Mouse (Mus musculus) spleen, adult 2 months (tissue): Measurements from ENCODE around the gene Gls2. TPM values are rescaled to one million over a fixed set of nuclear protein-coding genes. Genes with fewer than 3 reads are reported as not detected.

Experiments
- DNase-seq, 2 experiments: peaks; one replicate each; pipeline versions ENCODE4 v3.0.0 to v3.0.0-alpha.2; 2012 to 2021; ENCODE audit warnings: low spot score in 2 of 2, low read depth in 1 of 2
- H3K27ac ChIP-seq: fragments of 200-500 bp; 2 replicates; pipeline ENCODE4 v1.5.1; 2012; ENCODE audit warnings: low read length, inconsistent platforms; ENCODE audit not compliant: insufficient read depth
- H3K27me3 ChIP-seq: fragments of 200-500 bp; 2 replicates; pipeline ENCODE4 v1.6.1; 2012; ENCODE audit warnings: mild to moderate bottlenecking, moderate library complexity, low read length, inconsistent platforms; ENCODE audit not compliant: control insufficient read depth, insufficient read depth
- H3K36me3 ChIP-seq: fragments of 200-500 bp; 2 replicates; pipeline ENCODE4 v1.6.1; 2012; ENCODE audit warnings: mild to moderate bottlenecking, low read length, inconsistent platforms; ENCODE audit not compliant: control insufficient read depth, insufficient read depth
- H3K4me1 ChIP-seq: fragments of 200-500 bp; 2 replicates; pipeline ENCODE4 v1.6.1; 2011; ENCODE audit warnings: inconsistent platforms; ENCODE audit not compliant: control insufficient read depth, insufficient read depth, insufficient read length
- H3K4me3 ChIP-seq: fragments of 200-500 bp; 2 replicates; pipeline ENCODE4 v1.5.1; 2011; ENCODE audit warnings: mild to moderate bottlenecking, inconsistent platforms; ENCODE audit not compliant: insufficient read depth, insufficient read length; ENCODE audit errors: extremely low read depth
- CTCF ChIP-seq: fragments of 200-500 bp; IDR thresholded peaks from 2 replicates; pipeline ENCODE4 v1.5.1; 2011; ENCODE audit warnings: mild to moderate bottlenecking, inconsistent platforms; ENCODE audit not compliant: insufficient read depth, insufficient read length, insufficient replicate concordance; ENCODE audit errors: extremely low read depth
- POLR2A ChIP-seq: fragments of 200-500 bp; IDR thresholded peaks from 2 replicates; pipeline ENCODE4 v1.6.1; 2011; ENCODE audit warnings: low read depth, low read length, inconsistent platforms
- WGBS: fragments of 180-500 bp; shearing (Covaris S2); methylation state at CpG from one replicate; pipeline ENCODE4 v1.1.7; 2018; 5-methylcytosine and 5-hydroxymethylcytosine counted together
- polyA plus RNA-seq: library from polyadenylated mRNA; depleted of rRNA; stranded (reverse); fragments of >200 nt; gene quantifications from 2 replicates; pipeline ENCODE4 v1.2.3, GENCODE M21; 2012

Gls2 gene
- polyA plus RNA-seq, 1 experiment, result 4.7 TPM

DNA sequence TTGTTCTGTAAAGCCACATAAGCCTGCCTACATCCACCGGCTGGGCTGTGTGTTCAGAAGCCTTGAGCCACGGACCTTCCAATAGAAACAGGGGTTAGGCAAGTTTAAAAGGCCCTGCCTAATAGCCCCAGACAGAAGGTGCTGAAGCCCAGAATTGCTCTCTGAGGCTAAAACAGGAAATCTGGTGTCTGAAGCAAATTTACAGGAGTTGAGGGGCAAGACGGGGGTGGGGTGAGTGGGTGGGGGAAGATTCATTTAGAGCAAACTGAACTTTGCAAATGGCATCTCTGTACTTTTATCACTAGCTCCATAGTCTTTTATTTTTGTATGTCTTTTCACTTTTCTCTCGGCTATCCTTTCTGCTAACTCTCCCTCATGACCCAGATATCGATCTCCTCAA is 36.9 kb downstream of the Gls2 start:
- Histone ChIP-seq H3K27ac (peak overlapping the region; percentile 69), H3K4me1 (peaks cover 7% of the 10 kb centered on the region; the same call in 1 of the 2 replicates), H3K27me3 (no peaks in the 10 kb centered on the region), H3K36me3 (no peaks in the 10 kb centered on the region), H3K4me3 (no peak overlapping the region; the same call in 1 of the 2 replicates)
- DNase-seq, result no peak
- no peak for TF ChIP-seq CTCF
- TF ChIP-seq POLR2A, result no peak
- 3% methylated on average over 5 of the region's 5 CpGs for WGBS

DNA sequence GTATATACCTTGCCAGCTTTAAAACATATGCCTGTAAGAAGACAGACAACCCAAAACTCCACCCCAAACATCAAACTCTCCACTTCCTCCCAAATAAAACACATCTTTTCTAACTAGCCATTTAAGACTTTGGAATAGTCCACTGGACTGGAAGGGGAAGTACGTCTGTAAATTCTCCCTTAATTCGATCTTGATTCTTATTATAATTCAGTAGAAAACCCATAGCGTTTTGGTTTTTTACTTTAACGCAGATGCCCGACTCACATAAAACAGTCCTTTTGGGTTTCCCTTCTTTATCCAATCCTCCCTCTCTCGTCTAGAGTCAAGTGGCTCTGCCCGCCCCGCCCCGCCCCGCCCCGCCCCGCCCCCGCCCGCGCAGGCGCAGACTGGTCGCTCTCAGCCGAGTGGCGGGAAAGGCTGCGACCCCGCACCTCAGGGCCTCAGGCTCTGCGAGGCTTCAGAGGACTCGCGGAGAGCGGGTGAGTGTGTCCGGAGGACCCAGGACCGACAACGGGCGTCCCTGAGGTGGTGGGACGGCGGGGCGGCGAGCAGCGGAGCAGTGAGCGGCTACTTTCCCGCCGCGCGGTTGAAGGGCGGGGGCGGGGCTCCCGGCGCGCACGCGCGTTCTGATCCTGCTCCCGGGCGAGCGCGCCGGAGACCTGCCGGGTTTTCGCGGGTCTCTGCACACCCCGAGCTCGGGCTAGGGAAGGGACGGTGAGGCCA is 37.6 kb downstream of the Gls2 start, which contains the start of gene Timeless:
TSS of gene Timeless (plus strand) at position 369 of the 723 bp plus-strand sequence.
- DNase-seq, result peak; percentile 73 to 84
- no peak for TF ChIP-seq CTCF
- TF ChIP-seq POLR2A, result no peak; the same call in 1 of the 2 replicates
- 0% methylated on average over 58 of the region's 58 CpGs for WGBS

DNA sequence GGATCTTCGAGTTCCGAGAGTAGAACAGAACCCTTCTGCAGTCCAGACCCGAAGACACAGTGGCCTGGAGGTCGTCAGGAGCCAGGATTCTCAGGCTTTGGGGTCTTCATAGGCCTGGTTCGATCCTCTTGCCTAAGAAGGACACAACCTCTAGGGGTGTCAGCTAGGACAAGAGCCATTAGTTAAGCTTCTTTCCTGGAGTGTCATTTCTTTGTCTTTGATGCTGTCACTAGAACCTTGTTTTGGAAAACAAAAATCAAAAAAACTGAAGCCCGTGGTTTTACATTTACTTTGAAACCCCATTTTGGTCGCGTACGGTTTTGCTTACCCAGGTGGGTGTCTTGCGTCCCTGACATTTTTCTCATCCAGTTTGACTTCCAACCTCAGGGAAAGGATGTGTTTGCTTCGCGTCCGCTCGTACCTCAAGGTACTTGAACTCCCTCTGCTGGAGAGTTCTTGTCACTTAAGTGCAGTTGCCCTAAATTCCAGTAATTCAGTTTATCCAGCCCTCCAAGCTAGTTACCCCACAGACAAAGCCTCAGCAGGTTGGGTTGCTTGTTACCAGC is 38.2 kb downstream of the Gls2 start:
- H3K4me3 ChIP-seq, result peak overlapping the region; percentile 100
- TF ChIP-seq CTCF (peak; percentile 47; the same call in 1 of the 2 replicates), POLR2A (no peak)
- no peaks in the 10 kb centered on the region for H3K27me3 ChIP-seq
- WGBS, result under 1% methylated on average over 14 of the region's 14 CpGs
- DNase-seq, result peak; percentile 34 to 69
- peak overlapping the region; percentile 78 for H3K27ac ChIP-seq
- no peaks in the 10 kb centered on the region for H3K36me3 ChIP-seq
- H3K4me1 ChIP-seq, result peaks cover 7% of the 10 kb centered on the region; the same call in 1 of the 2 replicates

More for the DNA sequence above, 37.6 kb downstream of the Gls2 start, which contains the start of gene Timeless:
- Histone ChIP-seq H3K4me3 (peak within 1 kb of the TSS; percentile 100), H3K27ac (peak within 1 kb of the TSS; percentile 78), H3K4me1 (peaks cover 7% of the 10 kb centered on the region; the same call in 1 of the 2 replicates), H3K36me3 (no peaks in the 10 kb centered on the region), H3K27me3 (no peaks in the 10 kb centered on the region)

DNA sequence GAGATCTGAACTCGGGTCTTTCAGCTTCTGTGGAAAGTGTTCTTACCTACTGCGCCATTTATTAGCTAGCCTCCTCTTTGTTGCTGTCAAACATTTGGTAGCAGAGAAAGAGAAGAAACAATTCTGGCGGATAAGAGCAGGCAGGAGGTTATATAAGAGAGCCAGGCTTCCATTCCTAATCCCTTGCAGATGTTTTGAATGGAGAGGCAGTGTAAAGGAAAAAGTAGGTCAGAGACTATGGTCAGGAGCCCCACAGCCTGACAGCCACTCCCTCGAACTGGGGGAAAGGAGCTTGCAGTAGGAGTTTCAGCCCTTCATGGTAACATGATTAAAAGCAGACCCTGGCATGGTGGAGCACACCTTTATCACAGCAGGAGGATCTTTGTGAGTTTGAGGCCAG is 42.1 kb downstream of the Gls2 start:
- no peak overlapping the region for H3K27ac ChIP-seq
- no peak for DNase-seq
- H3K4me1 ChIP-seq, result no peaks in the 10 kb centered on the region
- no peak overlapping the region for H3K4me3 ChIP-seq
- TF ChIP-seq POLR2A (no peak), CTCF (no peak)
- WGBS, result 90% methylated on average over 4 of the region's 4 CpGs
- peaks cover 3% of the 10 kb centered on the region for H3K36me3 ChIP-seq
- H3K27me3 ChIP-seq, result no peaks in the 10 kb centered on the region

DNA sequence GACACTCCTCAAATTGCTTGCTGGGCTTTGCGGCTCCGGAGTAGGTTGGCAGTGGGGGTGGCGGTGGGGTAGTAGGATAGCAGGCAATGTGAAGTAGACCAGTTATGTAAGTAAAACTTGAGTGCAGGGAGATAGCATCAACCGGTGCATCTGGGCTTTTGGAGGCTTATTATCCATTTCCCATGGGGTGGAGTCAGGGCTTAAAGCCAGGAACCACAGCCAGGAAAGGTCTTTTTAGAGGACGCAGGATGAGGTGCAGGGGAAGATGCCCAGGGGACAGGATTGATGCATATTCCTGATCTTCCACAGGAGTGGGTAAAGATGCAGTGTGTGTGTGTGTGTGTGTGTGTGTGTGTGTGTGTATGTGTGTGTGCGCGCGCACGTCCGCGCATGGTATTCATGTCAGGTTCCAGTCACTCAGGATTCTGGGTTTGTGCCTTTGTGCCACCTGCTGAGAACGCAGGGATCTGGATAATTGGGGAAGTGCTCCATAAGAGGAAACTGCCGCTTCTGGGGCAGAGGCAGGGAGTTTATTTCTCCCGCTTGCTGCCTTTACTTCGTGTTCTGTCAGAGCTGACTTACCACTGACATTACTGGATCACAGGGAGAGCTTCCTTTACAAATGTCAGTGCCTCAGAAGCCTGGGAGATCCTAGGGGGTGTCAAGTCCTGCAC is 43.7 kb downstream of the Gls2 start:
- 77% methylated on average over 15 of the region's 15 CpGs for WGBS
- Histone ChIP-seq H3K4me3 (no peak overlapping the region), H3K36me3 (peaks cover 3% of the 10 kb centered on the region), H3K27ac (no peak overlapping the region), H3K27me3 (no peaks in the 10 kb centered on the region), H3K4me1 (no peaks in the 10 kb centered on the region)
- TF ChIP-seq CTCF (no peak), POLR2A (no peak)
- DNase-seq, result no peak

DNA sequence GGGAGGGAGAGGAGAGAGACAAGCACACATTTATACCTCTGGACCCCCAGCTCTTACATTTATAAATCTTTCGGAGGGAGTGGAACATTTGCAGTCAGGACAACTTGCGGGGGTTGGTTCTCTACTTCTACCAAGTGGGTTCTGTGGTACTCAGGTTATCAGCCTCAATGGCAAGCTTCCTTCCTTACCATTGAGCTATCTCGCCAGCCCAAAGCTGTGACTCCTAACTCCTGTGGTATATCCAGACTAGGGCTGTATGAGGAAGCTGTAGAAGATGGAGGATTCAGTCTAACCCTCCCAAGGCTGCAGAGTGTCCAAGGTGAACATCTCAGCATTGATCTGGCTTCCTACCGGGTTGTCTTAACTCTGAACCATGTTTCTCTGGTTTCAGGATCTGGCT is 44.9 kb downstream of the Gls2 start:
- TF ChIP-seq CTCF (no peak), POLR2A (no peak)
- peaks cover 6% of the 10 kb centered on the region for H3K36me3 ChIP-seq
- H3K27me3 ChIP-seq, result no peaks in the 10 kb centered on the region
- no peak overlapping the region for H3K4me3 ChIP-seq
- H3K4me1 ChIP-seq, result no peaks in the 10 kb centered on the region
- no peak for DNase-seq
- WGBS, result 82% methylated on average over 4 of the region's 4 CpGs
- H3K27ac ChIP-seq, result no peak overlapping the region
